Mouse (Mus musculus) lung, postnatal 4 days (tissue): Measurements from ENCODE around the gene Btbd7.
A peak's percentile ranks its signal among the peaks of the same experiment; 100 is the strongest.

Experiments
- DNase-seq, 2 experiments: peaks; one replicate each; pipeline ENCODE4 v3.0.0; 2021

The Btbd7 gene

GRCm38 (mm10) chr12:102779452-102779851 is 98.8 kb downstream of the Btbd7 start:
- DNase-seq, result peak in 1 of 2 experiments; percentile 30

- DNase-seq, result no peak
These were observed 100.1 kb downstream of the Btbd7 start for GRCm38 (mm10) chr12:102778151-102778550.

GRCm38 (mm10) chr12:102776035-102776434 is 102.2 kb downstream of the Btbd7 start:
- no peak for DNase-seq

GRCm38 (mm10) chr12:102772676-102773075 is 105.6 kb downstream of the Btbd7 start:
- no peak for DNase-seq

GRCm38 (mm10) chr12:102771601-102772000 is 106.7 kb downstream of the Btbd7 start:
- DNase-seq, result no peak

- DNase-seq, result no peak
These were observed 109.3 kb downstream of the Btbd7 start for GRCm38 (mm10) chr12:102769000-102769399.

GRCm38 (mm10) chr12:102763696-102764095 is 114.6 kb downstream of the Btbd7 start:
- no peak for DNase-seq

GRCm38 (mm10) chr12:102761668-102762067 is 116.6 kb downstream of the Btbd7 start:
- no peak for DNase-seq

- peak in 1 of 2 experiments; percentile 26 for DNase-seq
These were observed 119.3 kb downstream of the Btbd7 start for GRCm38 (mm10) chr12:102758936-102759335.

GRCm38 (mm10) chr12:102758403-102758756 is 119.9 kb downstream of the Btbd7 start, which contains the start of gene Gm20604:
Gm20604 (minus strand) TSS chr12:102758672.
- no peak for DNase-seq

GRCm38 (mm10) chr12:102757689-102758402 is 120.4 kb downstream of the Btbd7 start, which contains the start of the genes Gm28051, Gon7 and Ubr7:
Gm28051 (minus strand) TSS chr12:102757765.
Gon7 (minus strand) TSS chr12:102757803.
Ubr7 (plus strand) TSS chr12:102757967.
- DNase-seq, result peak; percentile 97 to 98

- DNase-seq, result peak in 1 of 2 experiments; percentile 19
These were observed 121.1 kb downstream of the Btbd7 start for GRCm38 (mm10) chr12:102757055-102757688.

GRCm38 (mm10) chr12:102756304-102756703 is 122.0 kb downstream of the Btbd7 start:
- DNase-seq, result peak; percentile 36 to 64

GRCm38 (mm10) chr12:102748256-102748655 is 130.0 kb downstream of the Btbd7 start:
- no peak for DNase-seq

GRCm38 (mm10) chr12:102744839-102745238 is 133.4 kb downstream of the Btbd7 start:
- peak in 1 of 2 experiments; percentile 29 for DNase-seq

- DNase-seq, result peak; percentile 93 to 94
These were observed 134.4 kb downstream of the Btbd7 start, which contains the start of the genes Moap1 and Tmem251 for GRCm38 (mm10) chr12:102743589-102744574. Moap1 (minus strand) TSS chr12:102743661. Tmem251 (plus strand) TSS chr12:102743762.

GRCm38 (mm10) chr12:102743036-102743588 is 135.2 kb downstream of the Btbd7 start:
- DNase-seq, result no peak

GRCm38 (mm10) chr12:102742056-102742455 is 136.2 kb downstream of the Btbd7 start:
- no peak for DNase-seq

- no peak for DNase-seq
These were observed 138.0 kb downstream of the Btbd7 start for GRCm38 (mm10) chr12:102740285-102740684.

- DNase-seq, result no peak
These were observed 139.2 kb downstream of the Btbd7 start for GRCm38 (mm10) chr12:102739096-102739495.

- peak; percentile 66 to 77 for DNase-seq
These were observed 144.9 kb downstream of the Btbd7 start for GRCm38 (mm10) chr12:102733381-102733780.
